Mouse (Mus musculus) heart, embryonic 14.5 days (tissue): ENCODE results near the gene Camsap2. TPM values are rescaled to one million over a fixed set of nuclear protein-coding genes. Genes with fewer than 3 reads are reported as not detected.

Experiments used
- ATAC-seq: fragments of 200-750 bp; cut with Nextera tagmentation; 2 replicates; pipeline ENCODE4 v1.8.0; 2017; ENCODE audit warnings: low read depth, moderate TSS enrichment; ENCODE audit not compliant: insufficient number of reproducible peaks, insufficient read depth, low FRiP score
- H3K27ac ChIP-seq, 2 experiments: fragments of 200-500 bp in 1 of 2; fragments of 300-500 bp in 1 of 2; sonication (generic) in 1 of 2; replicated peaks in 1 of 2; 2 replicates each; pipeline ENCODE4 v1.5.1; 2012 to 2014; ENCODE audit warnings: low read depth in 2 of 2, low read length in 2 of 2, control low read depth in 1 of 2, mild to moderate bottlenecking in 1 of 2, mixed read lengths in 1 of 2; ENCODE audit not compliant: control insufficient read depth in 1 of 2, insufficient read depth in 1 of 2
- H3K27me3 ChIP-seq: fragments of 300-500 bp; sonication (generic); 2 replicates; pipeline ENCODE4 v1.6.1; 2014; ENCODE audit warnings: mild to moderate bottlenecking, low read length, control low read depth; ENCODE audit not compliant: control insufficient read depth, insufficient read depth
- H3K36me3 ChIP-seq: fragments of 300-500 bp; sonication (generic); 2 replicates; pipeline ENCODE4 v1.6.1; 2014; ENCODE audit warnings: mild to moderate bottlenecking, control low read depth, low read length, mixed read lengths; ENCODE audit not compliant: control insufficient read depth, insufficient read depth
- H3K4me1 ChIP-seq, 2 experiments: fragments of 200-500 bp in 1 of 2; fragments of 300-500 bp in 1 of 2; sonication (generic) in 1 of 2; 2 replicates each; pipeline ENCODE4 v1.6.1; 2012 to 2014; ENCODE audit warnings: low read length in 2 of 2, control low read depth in 1 of 2, mixed read lengths in 1 of 2; ENCODE audit not compliant: control insufficient read depth in 2 of 2, insufficient read depth in 2 of 2
- H3K4me2 ChIP-seq: fragments of 300-500 bp; sonication (generic); 2 replicates; pipeline ENCODE4 v1.6.1; 2014; ENCODE audit warnings: mild to moderate bottlenecking, low read length
- H3K4me3 ChIP-seq, 2 experiments: fragments of 200-500 bp in 1 of 2; fragments of 300-500 bp in 1 of 2; sonication (generic) in 1 of 2; 2 replicates each; pipeline ENCODE4 v1.5.1; 2012 to 2014; ENCODE audit warnings: low read length in 2 of 2, mild to moderate bottlenecking in 2 of 2, control low read depth in 1 of 2, low read depth in 1 of 2, moderate library complexity in 1 of 2; ENCODE audit not compliant: control insufficient read depth in 1 of 2, insufficient read depth in 1 of 2
- H3K9ac ChIP-seq: fragments of 300-500 bp; sonication (generic); 2 replicates; pipeline ENCODE4 v1.6.1; 2014; ENCODE audit warnings: mild to moderate bottlenecking, low read length
- H3K9me3 ChIP-seq: fragments of 300-500 bp; sonication (generic); 2 replicates; pipeline ENCODE4 v1.6.1; 2016; ENCODE audit warnings: low read length, control low read depth; ENCODE audit not compliant: control insufficient read depth
- WGBS: fragments of 180-500 bp; shearing (Covaris S2); extraction: QIAGEN DNeasy Blood & Tissue Kit; methylation state at CpG from one replicate; pipeline ENCODE4 v1.1.7; 2014; 5-methylcytosine and 5-hydroxymethylcytosine counted together
- polyA plus RNA-seq: library from polyadenylated mRNA; unstranded; fragments of >200 nt; fragmentation: Nextera tagmentation; extraction: Ambion mirVana; gene quantifications from 2 replicates; pipeline ENCODE4 v1.2.1, GENCODE M21; 2014

Gene Camsap2
- polyA plus RNA-seq, 1 experiment from 2014 or later: 13.0 TPM

GRCm38 (mm10) chr1:136223758-136224342, 122.1 kb downstream of the Camsap2 start:
- Histone ChIP-seq H3K9ac (no peak overlapping the region), H3K4me2 (no peak overlapping the region), H3K9me3 (no peaks in the 10 kb centered on the region), H3K4me3 (no peak overlapping the region), H3K27ac (no peak overlapping the region), H3K4me1 (peaks cover 11 to 14% of the 10 kb centered on the region in 2 experiments), H3K36me3 (no peaks in the 10 kb centered on the region), H3K27me3 (no peaks in the 10 kb centered on the region)
- no peak for ATAC-seq
- 87% methylated on average over 10 of the region's 10 CpGs for WGBS

- Histone ChIP-seq H3K4me2 (no peak overlapping the region), H3K27me3 (no peaks in the 10 kb centered on the region), H3K9ac (no peak overlapping the region), H3K4me1 (no peaks in the 10 kb centered on the region; a peak in 1 of 4 replicates), H3K27ac (no peak overlapping the region), H3K9me3 (no peaks in the 10 kb centered on the region), H3K36me3 (no peaks in the 10 kb centered on the region), H3K4me3 (no peak overlapping the region)
- 83% methylated on average over 10 of the region's 10 CpGs for WGBS
- no peak for ATAC-seq
Observed at GRCm38 (mm10) chr1:136222386-136222785, 123.5 kb downstream of the Camsap2 start.

- H3K36me3 ChIP-seq: no peaks in the 10 kb centered on the region
- no peak overlapping the region for H3K27ac ChIP-seq
- ATAC-seq: no peak
Observed at GRCm38 (mm10) chr1:136220037-136220871, 125.7 kb downstream of the Camsap2 start.

More at GRCm38 (mm10) chr1:136220037-136220871, 125.7 kb downstream of the Camsap2 start:
- H3K4me1 ChIP-seq: no peaks in the 10 kb centered on the region
- no peak overlapping the region for H3K4me2 ChIP-seq
- WGBS: 66% methylated on average over 10 of the region's 10 CpGs
- H3K4me3 ChIP-seq: no peak overlapping the region
- H3K9ac ChIP-seq: no peak overlapping the region
- no peaks in the 10 kb centered on the region for H3K27me3 ChIP-seq
- no peaks in the 10 kb centered on the region for H3K9me3 ChIP-seq

Other genes starting within 250 kb of the Camsap2 start
- gene Kif21b, start 214.7 kb downstream of the Camsap2 start, polyA plus RNA-seq: 1.0 and 1.1 TPM in 2 replicates
- gene Mroh3, start 133.3 kb downstream of the Camsap2 start, polyA plus RNA-seq: not detected in 2 replicates
- 0.08 and 0.30 TPM in 2 replicates for gene Inava, start 111.8 kb downstream of the Camsap2 start, polyA plus RNA-seq
- not detected in 2 replicates for gene Gpr25, start 85.2 kb downstream of the Camsap2 start, polyA plus RNA-seq
- 11.2 and 12.5 TPM in 2 replicates for gene Ddx59, start 69.2 kb upstream of the Camsap2 start, polyA plus RNA-seq
- 4.4 and 4.5 TPM in 2 replicates for gene Kif14, start 120.2 kb upstream of the Camsap2 start, polyA plus RNA-seq